Mouse (Mus musculus): ENCODE measurements around the gene Ppox. TPM values are rescaled to one million over a fixed set of nuclear protein-coding genes. Genes with fewer than 3 reads are reported as not detected.

Ppox gene
- polyA plus RNA-seq, 1 experiment from 2014 or later: 59.9 TPM

- Histone ChIP-seq H3K9ac (ENCODE audit: low read depth, low read length) (no peak overlapping the region), H3K27me3 (ENCODE audit: control insufficient read depth, insufficient read depth, low read length) (no peaks in the 10 kb centered on the region), H3K36me3 (ENCODE audit: control insufficient read depth, insufficient read depth, low read length) (no peaks in the 10 kb centered on the region), H3K27ac (ENCODE audit: low read depth, low read length) (no peak overlapping the region), H3K9me3 (replicated peaks; ENCODE audit: control insufficient read depth, low read length) (no peaks in the 10 kb centered on the region), H3K4me2 (no peak overlapping the region), H3K4me1 (ENCODE audit: control insufficient read depth, insufficient read depth, low read length) (0 out of 2 replicates have a peak, but pooled peaks cover 4% of the 10 kb centered on the region), H3K4me3 (ENCODE audit: low read depth, low read length) (no peak overlapping the region)
- 71% methylated on average over 1 of the region's 1 CpGs for WGBS (ENCODE audit: insufficient replicate concordance)
- no peak for ATAC-seq (replicated peaks; ENCODE audit: insufficient number of reproducible peaks, low FRiP score, low TSS enrichment)
Observed at GRCm38 (mm10) chr1:171227879-171228278, 53.1 kb downstream of the Ppox start.

- WGBS (ENCODE audit: insufficient replicate concordance): 58% methylated on average over 4 of the region's 4 CpGs
- Histone ChIP-seq H3K9me3 (replicated peaks; ENCODE audit: control insufficient read depth, low read length) (no peaks in the 10 kb centered on the region), H3K4me2 (no peak overlapping the region), H3K27me3 (ENCODE audit: control insufficient read depth, insufficient read depth, low read length) (no peaks in the 10 kb centered on the region), H3K27ac (ENCODE audit: low read depth, low read length) (no peak overlapping the region), H3K36me3 (ENCODE audit: control insufficient read depth, insufficient read depth, low read length) (no peaks in the 10 kb centered on the region), H3K9ac (ENCODE audit: low read depth, low read length) (no peak overlapping the region), H3K4me3 (ENCODE audit: low read depth, low read length) (no peak overlapping the region), H3K4me1 (ENCODE audit: control insufficient read depth, insufficient read depth, low read length) (peaks cover 4% of the 10 kb centered on the region; the same call in 1 of the 2 replicates)
- ATAC-seq (replicated peaks; ENCODE audit: insufficient number of reproducible peaks, low FRiP score, low TSS enrichment): no peak
Observed at GRCm38 (mm10) chr1:171226780-171227179, 54.2 kb downstream of the Ppox start.

Other genes with a start within 250 kb of the Ppox start
- gene Fcgr3, start 216.3 kb downstream of the Ppox start, polyA plus RNA-seq (2014; fragmentation: Nextera tagmentation; extraction: Ambion mirVana): 3.8 and 4.4 TPM in 2 replicates
- gene Cfap126, start 167.3 kb downstream of the Ppox start, polyA plus RNA-seq (2014; fragmentation: Nextera tagmentation; extraction: Ambion mirVana): 2.7 and 5.6 TPM in 2 replicates
- gene Sdhc, start 130.6 kb downstream of the Ppox start, polyA plus RNA-seq (2014; fragmentation: Nextera tagmentation; extraction: Ambion mirVana): 426 and 502 TPM in 2 replicates
- gene Mpz, start 130.5 kb downstream of the Ppox start, polyA plus RNA-seq (2014; fragmentation: Nextera tagmentation; extraction: Ambion mirVana): 0.30 TPM in 1 of 2 replicates, not detected in the other
- gene Pcp4l1, start 84.9 kb downstream of the Ppox start, polyA plus RNA-seq (2014; fragmentation: Nextera tagmentation; extraction: Ambion mirVana): 36.2 and 40.0 TPM in 2 replicates
- 0.11 and 0.19 TPM in 2 replicates for gene Nr1i3, start 67.2 kb downstream of the Ppox start, polyA plus RNA-seq (2014; fragmentation: Nextera tagmentation; extraction: Ambion mirVana)
- gene Tomm40l, start 58.7 kb downstream of the Ppox start, polyA plus RNA-seq (2014; fragmentation: Nextera tagmentation; extraction: Ambion mirVana): 44.1 and 53.2 TPM in 2 replicates
- 13.6 and 55.4 TPM in 2 replicates for gene Apoa2, start 56.1 kb downstream of the Ppox start, polyA plus RNA-seq (2014; fragmentation: Nextera tagmentation; extraction: Ambion mirVana)
- 12.1 and 18.4 TPM in 2 replicates for gene Fcer1g, start 46.8 kb downstream of the Ppox start, polyA plus RNA-seq (2014; fragmentation: Nextera tagmentation; extraction: Ambion mirVana)
- 1.5 and 1.7 TPM in 2 replicates for gene Adamts4, start 30.8 kb downstream of the Ppox start, polyA plus RNA-seq (2014; fragmentation: Nextera tagmentation; extraction: Ambion mirVana)
- 446 and 471 TPM in 2 replicates for gene Ndufs2, start 29.8 kb downstream of the Ppox start, polyA plus RNA-seq (2014; fragmentation: Nextera tagmentation; extraction: Ambion mirVana)
- 48.4 and 49.4 TPM in 2 replicates for gene B4galt3, start 10.9 kb downstream of the Ppox start, polyA plus RNA-seq (2014; fragmentation: Nextera tagmentation; extraction: Ambion mirVana)
- gene Usp21, start 6.8 kb upstream of the Ppox start, polyA plus RNA-seq (2014; fragmentation: Nextera tagmentation; extraction: Ambion mirVana): 51.2 TPM in 2 replicates
- 90.3 and 92.9 TPM in 2 replicates for gene Ufc1, start 13.8 kb upstream of the Ppox start, polyA plus RNA-seq (2014; fragmentation: Nextera tagmentation; extraction: Ambion mirVana)
- gene Dedd, start 48.0 kb upstream of the Ppox start, polyA plus RNA-seq (2014; fragmentation: Nextera tagmentation; extraction: Ambion mirVana): 40.4 and 45.4 TPM in 2 replicates
- 24.8 and 30.9 TPM in 2 replicates for gene Nit1, start 64.5 kb upstream of the Ppox start, polyA plus RNA-seq (2014; fragmentation: Nextera tagmentation; extraction: Ambion mirVana)
- gene Pfdn2, start 64.5 kb upstream of the Ppox start, polyA plus RNA-seq (2014; fragmentation: Nextera tagmentation; extraction: Ambion mirVana): 49.5 and 51.3 TPM in 2 replicates
- gene Klhdc9, start 79.6 kb upstream of the Ppox start, polyA plus RNA-seq (2014; fragmentation: Nextera tagmentation; extraction: Ambion mirVana): 0.49 and 0.51 TPM in 2 replicates
- gene Nectin4, start 88.9 kb upstream of the Ppox start, polyA plus RNA-seq (2014; fragmentation: Nextera tagmentation; extraction: Ambion mirVana): 0.08 and 0.20 TPM in 2 replicates
- gene Arhgap30, start 107.8 kb upstream of the Ppox start, polyA plus RNA-seq (2014; fragmentation: Nextera tagmentation; extraction: Ambion mirVana): 0.18 and 0.44 TPM in 2 replicates
- gene Usf1, start 130.1 kb upstream of the Ppox start, polyA plus RNA-seq (2014; fragmentation: Nextera tagmentation; extraction: Ambion mirVana): 53.3 and 68.2 TPM in 2 replicates
- gene Tstd1, start 137.7 kb upstream of the Ppox start, polyA plus RNA-seq (2014; fragmentation: Nextera tagmentation; extraction: Ambion mirVana): 0.45 and 1.7 TPM in 2 replicates
- gene F11r, start 156.3 kb upstream of the Ppox start, polyA plus RNA-seq (2014; fragmentation: Nextera tagmentation; extraction: Ambion mirVana): 64.1 and 65.7 TPM in 2 replicates
- gene Alyref2, start 222.3 kb upstream of the Ppox start, polyA plus RNA-seq (2014; fragmentation: Nextera tagmentation; extraction: Ambion mirVana): 12.3 and 12.7 TPM in 2 replicates

Measured in heart, embryonic 11.5 days (tissue).